Mouse (Mus musculus): ENCODE results near the gene Itga6. TPM values are rescaled to one million over a fixed set of nuclear protein-coding genes. Genes with fewer than 3 reads are reported as not detected.

Itga6 gene
- total and polyA plus RNA-seq, 3 experiments: 0.38 to 2.6 (median 1.1) TPM

GRCm38 (mm10) chr2:71750087-71750453 is 4.7 kb downstream of the Itga6 start:
- DNase-seq (ENCODE audit: low spot score): no peak

GRCm38 (mm10) chr2:71751336-71751735 is 5.9 kb downstream of the Itga6 start:
- Histone ChIP-seq H3K36me3 (replicated peaks) (no peaks in the 10 kb centered on the region), H3K4me1 (ENCODE audit: insufficient read depth, low read depth, low read length) (no peaks in the 10 kb centered on the region; the same call in 1 of the 2 replicates), H3K27me3 (ENCODE audit: insufficient read depth, low read length) (peaks cover 2% of the 10 kb centered on the region; the same call in 1 of the 2 replicates), H3K4me3 (ENCODE audit: low read depth, low read length) (no peak overlapping the region), H3K9me3 (replicated peaks) (no peaks in the 10 kb centered on the region)
- DNase-seq (ENCODE audit: low spot score): no peak
- TF ChIP-seq TAL1 (conservative IDR thresholded peaks at IDR 0.05; ENCODE audit: low read depth, low read length) (no peak), GATA1 (IDR thresholded peaks at IDR 0.05; ENCODE audit: borderline replicate concordance, low read length) (no peak), CTCF (IDR thresholded peaks at IDR 0.05; ENCODE audit: low read depth, low read length) (no peak), GATA2 (IDR thresholded peaks at IDR 0.05; ENCODE audit: borderline replicate concordance, low read depth, low read length) (no peak), POLR2AphosphoS5 (IDR thresholded peaks at IDR 0.05; ENCODE audit: insufficient replicate concordance, low read depth, low read length) (no peak)
- ATAC-seq (ENCODE audit: extremely low read depth, insufficient number of reproducible peaks, low FRiP score, poor library complexity, severe bottlenecking): no peak

More at GRCm38 (mm10) chr2:71750087-71750453, 4.7 kb downstream of the Itga6 start:
- H3K4me1 ChIP-seq (ENCODE audit: insufficient read depth, low read depth, low read length): no peaks in the 10 kb centered on the region; the same call in 1 of the 2 replicates
- no peak for TF ChIP-seq GATA1 (IDR thresholded peaks at IDR 0.05; ENCODE audit: borderline replicate concordance, low read length)
- TF ChIP-seq CTCF (IDR thresholded peaks at IDR 0.05; ENCODE audit: low read depth, low read length): no peak
- no peak for TF ChIP-seq TAL1 (conservative IDR thresholded peaks at IDR 0.05; ENCODE audit: low read depth, low read length)
- no peak for TF ChIP-seq GATA2 (IDR thresholded peaks at IDR 0.05; ENCODE audit: borderline replicate concordance, low read depth, low read length)
- no peaks in the 10 kb centered on the region for H3K9me3 ChIP-seq (replicated peaks)
- ATAC-seq (ENCODE audit: extremely low read depth, insufficient number of reproducible peaks, low FRiP score, poor library complexity, severe bottlenecking): no peak
- H3K27me3 ChIP-seq (ENCODE audit: insufficient read depth, low read length): no peaks in the 10 kb centered on the region; the same call in 1 of the 2 replicates
- H3K36me3 ChIP-seq (replicated peaks): no peaks in the 10 kb centered on the region
- no peak overlapping the region for H3K4me3 ChIP-seq (ENCODE audit: low read depth, low read length)

- Histone ChIP-seq H3K4me3 (ENCODE audit: low read depth, low read length) (no peak overlapping the region), H3K36me3 (replicated peaks) (no peaks in the 10 kb centered on the region), H3K9me3 (replicated peaks) (no peaks in the 10 kb centered on the region), H3K4me1 (ENCODE audit: insufficient read depth, low read depth, low read length) (no peaks in the 10 kb centered on the region; the same call in 1 of the 2 replicates), H3K27me3 (ENCODE audit: insufficient read depth, low read length) (peaks cover 2% of the 10 kb centered on the region)
- TF ChIP-seq POLR2AphosphoS5 (IDR thresholded peaks at IDR 0.05; ENCODE audit: insufficient replicate concordance, low read depth, low read length) (no peak), CTCF (IDR thresholded peaks at IDR 0.05; ENCODE audit: low read depth, low read length) (no peak), TAL1 (conservative IDR thresholded peaks at IDR 0.05; ENCODE audit: low read depth, low read length) (no peak), GATA2 (IDR thresholded peaks at IDR 0.05; ENCODE audit: borderline replicate concordance, low read depth, low read length) (no peak), GATA1 (IDR thresholded peaks at IDR 0.05; ENCODE audit: borderline replicate concordance, low read length) (no peak)
- DNase-seq (ENCODE audit: low spot score): no peak
- ATAC-seq (ENCODE audit: extremely low read depth, insufficient number of reproducible peaks, low FRiP score, poor library complexity, severe bottlenecking): no peak
Observed at GRCm38 (mm10) chr2:71751863-71752262, 6.4 kb downstream of the Itga6 start.

- H3K27me3 ChIP-seq (ENCODE audit: insufficient read depth, low read length): peaks cover 5% of the 10 kb centered on the region
- DNase-seq (ENCODE audit: low spot score): no peak
- H3K36me3 ChIP-seq (replicated peaks): no peaks in the 10 kb centered on the region
- TF ChIP-seq TAL1 (conservative IDR thresholded peaks at IDR 0.05; ENCODE audit: low read depth, low read length) (no peak), GATA1 (IDR thresholded peaks at IDR 0.05; ENCODE audit: borderline replicate concordance, low read length) (no peak), POLR2AphosphoS5 (IDR thresholded peaks at IDR 0.05; ENCODE audit: insufficient replicate concordance, low read depth, low read length) (no peak)
- H3K4me1 ChIP-seq (ENCODE audit: insufficient read depth, low read depth, low read length): peaks cover 3% of the 10 kb centered on the region; the same call in 1 of the 2 replicates
- no peaks in the 10 kb centered on the region for H3K9me3 ChIP-seq (replicated peaks)
- ATAC-seq (ENCODE audit: extremely low read depth, insufficient number of reproducible peaks, low FRiP score, poor library complexity, severe bottlenecking): no peak
- H3K4me3 ChIP-seq (ENCODE audit: low read depth, low read length): no peak overlapping the region
Observed at GRCm38 (mm10) chr2:71752383-71752782, 7.0 kb downstream of the Itga6 start.

GRCm38 (mm10) chr2:71753161-71753560 is 7.7 kb downstream of the Itga6 start:
- Histone ChIP-seq H3K27me3 (ENCODE audit: insufficient read depth, low read length) (peaks cover 5% of the 10 kb centered on the region), H3K36me3 (replicated peaks) (no peaks in the 10 kb centered on the region), H3K9me3 (replicated peaks) (no peaks in the 10 kb centered on the region), H3K4me1 (ENCODE audit: insufficient read depth, low read depth, low read length) (peaks cover 3% of the 10 kb centered on the region; the same call in 1 of the 2 replicates), H3K4me3 (ENCODE audit: low read depth, low read length) (no peak overlapping the region)
- ATAC-seq (ENCODE audit: extremely low read depth, insufficient number of reproducible peaks, low FRiP score, poor library complexity, severe bottlenecking): no peak
- no peak for TF ChIP-seq POLR2AphosphoS5 (IDR thresholded peaks at IDR 0.05; ENCODE audit: insufficient replicate concordance, low read depth, low read length)
- TF ChIP-seq CTCF (IDR thresholded peaks at IDR 0.05; ENCODE audit: low read depth, low read length): no peak
- TF ChIP-seq GATA1 (IDR thresholded peaks at IDR 0.05; ENCODE audit: borderline replicate concordance, low read length): no peak
- no peak for TF ChIP-seq TAL1 (conservative IDR thresholded peaks at IDR 0.05; ENCODE audit: low read depth, low read length)
- no peak for TF ChIP-seq GATA2 (IDR thresholded peaks at IDR 0.05; ENCODE audit: borderline replicate concordance, low read depth, low read length)
- no peak for DNase-seq (ENCODE audit: low spot score)

- TF ChIP-seq CTCF (IDR thresholded peaks at IDR 0.05; ENCODE audit: low read depth, low read length): no peak
- TF ChIP-seq GATA2 (IDR thresholded peaks at IDR 0.05; ENCODE audit: borderline replicate concordance, low read depth, low read length): no peak
- TF ChIP-seq TAL1 (conservative IDR thresholded peaks at IDR 0.05; ENCODE audit: low read depth, low read length): no peak
- TF ChIP-seq POLR2AphosphoS5 (IDR thresholded peaks at IDR 0.05; ENCODE audit: insufficient replicate concordance, low read depth, low read length): no peak
- no peak for TF ChIP-seq GATA1 (IDR thresholded peaks at IDR 0.05; ENCODE audit: borderline replicate concordance, low read length)
- Histone ChIP-seq H3K27me3 (ENCODE audit: insufficient read depth, low read length) (peaks cover 7% of the 10 kb centered on the region), H3K4me1 (ENCODE audit: insufficient read depth, low read depth, low read length) (peaks cover 3% of the 10 kb centered on the region; the same call in 1 of the 2 replicates), H3K36me3 (replicated peaks) (no peaks in the 10 kb centered on the region), H3K9me3 (replicated peaks) (no peaks in the 10 kb centered on the region), H3K4me3 (ENCODE audit: low read depth, low read length) (no peak overlapping the region)
- no peak for ATAC-seq (ENCODE audit: extremely low read depth, insufficient number of reproducible peaks, low FRiP score, poor library complexity, severe bottlenecking)
- DNase-seq (ENCODE audit: low spot score): no peak
Observed at GRCm38 (mm10) chr2:71755748-71756147, 10.3 kb downstream of the Itga6 start.
